Mouse (Mus musculus) myocyte (in vitro differentiated cells): Measurements from ENCODE around the gene Ttll5.

ENCODE experiments used
- CEBPB ChIP-seq: IDR thresholded peaks from 2 replicates; pipeline ENCODE4 v1.6.1; 2011; ENCODE audit warnings: mild to moderate bottlenecking, moderate library complexity; ENCODE audit not compliant: poor library complexity, insufficient read depth, severe bottlenecking
- E2F4 ChIP-seq: IDR thresholded peaks from one replicate; pipeline ENCODE4 v1.6.1; 2011; ENCODE audit warnings: mild to moderate bottlenecking, control low read depth, moderate library complexity; ENCODE audit not compliant: insufficient read depth
- MAX ChIP-seq: IDR thresholded peaks from one replicate; pipeline ENCODE4 v1.6.1; 2011; ENCODE audit warnings: low read depth, mild to moderate bottlenecking, control low read depth
- POLR2A ChIP-seq: IDR thresholded peaks from one replicate; pipeline ENCODE4 v1.6.1; 2011; ENCODE audit warnings: low read depth, mild to moderate bottlenecking, control low read depth, moderate library complexity; ENCODE audit not compliant: insufficient read length
- POLR2AphosphoS2 ChIP-seq: IDR thresholded peaks from one replicate; pipeline ENCODE4 v1.6.1; 2011; ENCODE audit warnings: low read depth, control low read depth; ENCODE audit not compliant: insufficient read length
- TCF3 ChIP-seq: IDR thresholded peaks from one replicate; pipeline ENCODE4 v1.6.1; 2011; ENCODE audit warnings: low read depth, control low read depth; ENCODE audit not compliant: insufficient read length

GRCm38 (mm10) chr12:85944419-85944818 is 120.0 kb downstream of the Ttll5 start:
- TF ChIP-seq TCF3 (no peak), E2F4 (no peak), POLR2A (no peak), POLR2AphosphoS2 (no peak), CEBPB (no peak), MAX (no peak)
